In the genomic region with DNA sequence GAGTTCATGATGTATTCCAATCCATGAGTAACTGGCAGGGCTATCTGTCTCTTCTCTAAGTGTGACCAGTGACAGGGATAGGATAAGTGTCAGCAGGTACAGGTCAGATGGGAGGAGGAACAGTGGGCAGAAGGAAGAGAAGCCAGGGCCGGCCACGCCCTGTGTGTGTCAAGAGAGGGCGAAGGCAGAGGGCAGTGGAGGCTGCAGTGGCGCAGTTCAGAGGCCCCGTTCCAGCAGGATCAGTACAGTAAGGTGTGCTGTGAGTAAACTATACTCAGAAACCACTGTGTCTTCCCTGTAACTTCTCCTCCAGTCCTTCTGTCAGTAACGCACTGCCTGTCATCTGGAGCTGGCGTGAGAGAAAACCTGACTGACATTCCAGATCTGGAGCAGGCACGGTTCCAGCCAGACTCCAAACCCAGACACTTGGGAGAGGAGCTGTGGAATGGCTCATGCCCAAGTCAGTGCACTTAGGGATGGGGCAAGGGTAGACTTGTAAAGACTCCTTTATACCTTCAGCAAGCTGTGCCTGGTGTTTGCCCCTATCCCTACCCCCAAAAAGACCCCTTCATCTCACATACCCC, we compare ENCODE assay signal across 17 mouse cellular contexts. TPM values are rescaled to one million over a fixed set of nuclear protein-coding genes. Genes with fewer than 3 reads are reported as not detected.
DNase-seq lines count a peak whose midpoint lies in the region; ATAC-seq lines count a peak whose summit lies in the region.
"Had no signal": no experiment of that assay in that cellular context is flagged by ENCODE, and none has a peak within 500 bp of the region (broad histone marks: within the 10 kb centered on the region; RNA-seq: fewer than 3 reads in every experiment).

No protein-coding gene starts in this region.

- peak; percentile 92 for DNase-seq in heart, adult 11 months
- no peak for DNase-seq in heart, adult 8-10 months (ENCODE audit: low spot score)
- peak; percentile 45 to 60 for DNase-seq in heart, postnatal 10 days
- DNase-seq in urinary bladder, postnatal 25 days (ENCODE audit: low spot score) = no peak
- DNase-seq in left cerebral cortex, adult 11 months (ENCODE audit: low spot score) = no peak
- DNase-seq: B cell, adult 2 months; cerebellum, adult 11-12 months; gastrocnemius, postnatal 25 days; liver, embryonic 13.5 days; thymus, postnatal 4 days had no signal

- H3K36me3 ChIP-seq in megakaryocyte, embryonic 14.5 days (replicated peaks; ENCODE audit: low read length) = peaks cover 81% of the 10 kb centered on the region
- H3K36me3 ChIP-seq: stomach, embryonic 15.5 days had no signal

- peak overlapping the region; percentile 34 for H3K4me3 ChIP-seq in megakaryocyte, embryonic 14.5 days (replicated peaks)
- H3K4me3 ChIP-seq: hindbrain, embryonic 10.5 days; liver, embryonic 13.5 days; midbrain, embryonic 13.5 days; stomach, embryonic 15.5 days had no signal

- no peak for ATAC-seq in megakaryocyte, adult 5-6 weeks (ENCODE audit: poor library complexity, severe bottlenecking)
- no peak for ATAC-seq in cerebellum, adult (ENCODE audit: insufficient number of reproducible peaks, low FRiP score, low TSS enrichment)
- ATAC-seq: forebrain, embryonic 16.5 days; midbrain, embryonic 13.5 days had no signal

- H3K9me3 ChIP-seq in megakaryocyte, embryonic 14.5 days = no peaks in the 10 kb centered on the region
- H3K9me3 ChIP-seq: hindbrain, embryonic 10.5 days; liver, embryonic 13.5 days; midbrain, embryonic 13.5 days; stomach, embryonic 15.5 days had no signal

- intact Hi-C loops in heart, postnatal 10 days (cut with DNase I) = no loop called here

- no peaks in the 10 kb centered on the region for H3K27me3 ChIP-seq in megakaryocyte, embryonic 14.5 days (replicated peaks)
- H3K27me3 ChIP-seq: liver, embryonic 13.5 days; midbrain, embryonic 13.5 days; stomach, embryonic 15.5 days had no signal

- H3K4me1 ChIP-seq in megakaryocyte, embryonic 14.5 days = peaks cover 21% of the 10 kb centered on the region
- H3K4me1 ChIP-seq: stomach, embryonic 15.5 days had no signal

RNA-seq across cellular contexts. Expression of a gene that starts 6.2 kb away (rescaled TPM):
- total RNA-seq in heart, adult 8-10 months (2022) = 100 to 1,000 TPM; 178 to 218 (median 190) TPM
- 13.6 and 46.2 TPM in 2 replicates for polyA plus RNA-seq in megakaryocyte, embryonic 14.5 days (2012; ENCODE audit: insufficient read depth, low replicate concordance)
- total RNA-seq in megakaryocyte, adult 5-6 weeks (2015) = 144 and 147 TPM in 2 replicates
- total RNA-seq in megakaryocyte, adult 5-6 weeks (2017) = 66.2 and 100 TPM in 2 replicates
- 100 to 1,000 TPM; 236 to 244 TPM for total RNA-seq in heart, postnatal 10 days (2021)

RNA-seq across cellular contexts. Expression of a gene that starts 6.3 kb away (rescaled TPM):
- total RNA-seq in heart, adult 8-10 months (2022) = 10 to 100 TPM; 14.5 to 18.3 (median 16.0) TPM
- polyA plus RNA-seq in megakaryocyte, embryonic 14.5 days (2012; ENCODE audit: insufficient read depth, low replicate concordance) = 6.9 and 22.1 TPM in 2 replicates
- total RNA-seq in megakaryocyte, adult 5-6 weeks (2015) = 15.6 and 18.9 TPM in 2 replicates
- 27.8 and 28.0 TPM in 2 replicates for total RNA-seq in megakaryocyte, adult 5-6 weeks (2017)
- total RNA-seq in heart, postnatal 10 days (2021) = 10 to 100 TPM; 17.0 to 20.0 TPM

RNA-seq across cellular contexts. Expression of a gene that starts 14.9 kb away (rescaled TPM):
- total RNA-seq in heart, adult 8-10 months (2022) = 100 to 1,000 TPM in 1 of 4 experiments, 10 to 100 TPM in 3; 86.1 to 103 (median 94.1) TPM
- 72.4 and 308 TPM in 2 replicates for polyA plus RNA-seq in megakaryocyte, embryonic 14.5 days (2012; ENCODE audit: insufficient read depth, low replicate concordance)
- total RNA-seq in megakaryocyte, adult 5-6 weeks (2015) = 5.9 and 6.6 TPM in 2 replicates
- 19.3 and 20.7 TPM in 2 replicates for total RNA-seq in megakaryocyte, adult 5-6 weeks (2017)
- 100 to 1,000 TPM in 1 of 2 experiments, 10 to 100 TPM in 1; 99.4 to 103 TPM for total RNA-seq in heart, postnatal 10 days (2021)

RNA-seq across cellular contexts. Expression of a gene that starts 21.4 kb away (rescaled TPM):
- 1 to 10 TPM; 4.1 to 6.6 (median 5.0) TPM for total RNA-seq in heart, adult 8-10 months (2022)
- polyA plus RNA-seq in megakaryocyte, embryonic 14.5 days (2012; ENCODE audit: insufficient read depth, low replicate concordance) = 11.5 TPM in 1 of 2 replicates, not detected in the other
- total RNA-seq in megakaryocyte, adult 5-6 weeks (2015) = 20.4 and 22.4 TPM in 2 replicates
- total RNA-seq in megakaryocyte, adult 5-6 weeks (2017) = 22.9 and 23.3 TPM in 2 replicates
- 10 to 100 TPM in 1 of 2 experiments, 1 to 10 TPM in 1; 9.6 to 11.3 TPM for total RNA-seq in heart, postnatal 10 days (2021)

RNA-seq across cellular contexts. Expression of a gene that starts 25.4 kb away (rescaled TPM):
- 10 to 100 TPM; 15.8 to 24.3 (median 21.3) TPM for total RNA-seq in heart, adult 8-10 months (2022)
- 1.5 and 13.9 TPM in 2 replicates for polyA plus RNA-seq in megakaryocyte, embryonic 14.5 days (2012; ENCODE audit: insufficient read depth, low replicate concordance)
- total RNA-seq in megakaryocyte, adult 5-6 weeks (2015) = 23.1 and 32.6 TPM in 2 replicates
- 36.1 and 38.9 TPM in 2 replicates for total RNA-seq in megakaryocyte, adult 5-6 weeks (2017)
- 10 to 100 TPM; 30.9 to 33.1 TPM for total RNA-seq in heart, postnatal 10 days (2021)

Comparison
In these comparisons a context has a peak if more than half of its experiments do, and no peak if none do; other contexts are left out.
1. DNase-seq: peak in heart, adult 11 months (single experiment) and heart, postnatal 10 days (2 of 2); none in heart, adult 8-10 months (single experiment), urinary bladder, postnatal 25 days (single experiment) and left cerebral cortex, adult 11 months (single experiment).
2. RNA of a gene that starts 14.9 kb away (total RNA-seq): 99.4 to 103 TPM in heart, postnatal 10 days and 86.1 to 103 TPM in heart, adult 8-10 months; 5.9 to 20.7 TPM in megakaryocyte, adult 5-6 weeks; every median in the first group is over 4 times any median in the second.